Mouse (Mus musculus) kidney, adult 2 months (tissue): ENCODE measurements at regions not wholly inside any gene's neighbourhood (a gene's known extent, or its start where the extent isn't known, plus 50 kb on each side); places are given as distances from the start of the nearest gene placed in this dataset.
A peak's percentile ranks its signal among the peaks of the same experiment; 100 is the strongest.
"Not testable (repeated sequence)": the region's sequence is repeated elsewhere in the genome, so short reads cannot be mapped to it uniquely, and the experiment has no call there.

Experiments used
- DNase-seq: peaks from one replicate; pipeline ENCODE4 v3.0.0; 2021
- H3K27ac ChIP-seq: fragments of 200-500 bp; 2 replicates; pipeline ENCODE4 v1.5.1; 2012; ENCODE audit warnings: low read depth, low read length, control low read depth, inconsistent platforms; ENCODE audit not compliant: insufficient read depth
- H3K27me3 ChIP-seq: fragments of 200-500 bp; replicated peaks from 2 replicates; pipeline ENCODE4 v1.6.1; 2012; ENCODE audit warnings: mild to moderate bottlenecking, moderate library complexity, low read length, inconsistent platforms; ENCODE audit not compliant: control insufficient read depth, insufficient read depth
- H3K36me3 ChIP-seq: fragments of 200-500 bp; 2 replicates; pipeline ENCODE4 v1.6.1; 2012; ENCODE audit warnings: mild to moderate bottlenecking, moderate library complexity, low read length, inconsistent platforms; ENCODE audit not compliant: control insufficient read depth, insufficient read depth
- H3K4me1 ChIP-seq: fragments of 200-500 bp; 2 replicates; pipeline ENCODE4 v1.6.1; 2011; ENCODE audit warnings: low read length; ENCODE audit not compliant: control insufficient read depth, insufficient read depth
- H3K4me3 ChIP-seq: fragments of 200-500 bp; 2 replicates; pipeline ENCODE4 v1.5.1; 2011; ENCODE audit warnings: mild to moderate bottlenecking, low read depth, low read length, control low read depth; ENCODE audit not compliant: insufficient read depth
- CTCF ChIP-seq: fragments of 200-500 bp; conservative IDR thresholded peaks from 2 replicates; pipeline ENCODE4 v1.5.1; 2011; ENCODE audit warnings: low read depth, mild to moderate bottlenecking, control low read depth, low read length, moderate library complexity, mixed read lengths; ENCODE audit not compliant: insufficient read depth, insufficient read length
- POLR2A ChIP-seq: fragments of 200-500 bp; IDR thresholded peaks from one replicate; pipeline ENCODE4 v1.6.1; 2011; ENCODE audit warnings: low read depth, low read length, control low read depth
- WGBS: fragments of 180-500 bp; shearing (Covaris S2); methylation state at CpG from one replicate; pipeline ENCODE4 v1.1.7; 2018; 5-methylcytosine and 5-hydroxymethylcytosine counted together

- Histone ChIP-seq H3K27me3 (no peaks in the 10 kb centered on the region), H3K36me3 (no peaks in the 10 kb centered on the region), H3K4me1 (peaks cover 10% of the 10 kb centered on the region), H3K27ac (no peak overlapping the region), H3K4me3 (no peak overlapping the region)
- TF ChIP-seq POLR2A (no peak), CTCF (no peak)
- 79% methylated on average over 1 of the region's 1 CpGs for whole genome bisulfite sequencing
- DNase-seq = no peak
Measured at GRCm38 (mm10) chr11:16594832-16595231, 86.5 kb upstream of the Sec61g start.

GRCm38 (mm10) chr11:16597038-16597830, 89.0 kb upstream of the Sec61g start:
- 0 out of 2 replicates have a peak, but pooled peaks cover under 1% of the 10 kb centered on the region for H3K4me1 ChIP-seq
- WGBS = 88% methylated on average over 6 of the region's 6 CpGs
- no peaks in the 10 kb centered on the region for H3K27me3 ChIP-seq
- H3K4me3 ChIP-seq = no peak overlapping the region
- no peaks in the 10 kb centered on the region for H3K36me3 ChIP-seq
- peak; percentile 4 for DNase-seq
- no peak overlapping the region for H3K27ac ChIP-seq
- TF ChIP-seq CTCF = no peak
- TF ChIP-seq POLR2A = no peak

DNA sequence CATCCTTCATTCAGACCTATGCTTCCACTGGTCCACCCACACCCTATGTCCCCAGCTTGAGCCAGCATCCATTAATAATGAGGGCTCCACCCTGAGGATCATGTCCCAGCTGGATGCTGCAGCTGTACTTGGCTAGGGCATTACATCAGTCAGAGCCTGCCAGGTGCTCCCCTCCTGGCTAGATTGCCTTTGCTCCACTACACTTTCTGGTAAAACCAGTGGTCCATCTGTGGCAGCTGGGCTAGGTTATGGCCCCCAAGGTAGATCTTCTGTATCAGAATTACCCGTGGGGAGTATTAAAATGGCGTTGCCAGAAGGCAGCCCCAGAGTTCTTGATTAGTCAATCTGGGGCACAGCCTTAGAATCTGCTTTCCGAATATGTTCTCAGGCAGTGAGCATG, 94.7 kb upstream of the Sec61g start:
- TF ChIP-seq POLR2A = no peak
- TF ChIP-seq CTCF = no peak
- H3K27me3 ChIP-seq = no peaks in the 10 kb centered on the region
- 93% methylated on average over 3 of the region's 3 CpGs for WGBS
- H3K4me3 ChIP-seq = no peak overlapping the region
- DNase-seq = no peak
- H3K4me1 ChIP-seq = no peaks in the 10 kb centered on the region
- H3K27ac ChIP-seq = no peak overlapping the region
- no peaks in the 10 kb centered on the region for H3K36me3 ChIP-seq

DNA sequence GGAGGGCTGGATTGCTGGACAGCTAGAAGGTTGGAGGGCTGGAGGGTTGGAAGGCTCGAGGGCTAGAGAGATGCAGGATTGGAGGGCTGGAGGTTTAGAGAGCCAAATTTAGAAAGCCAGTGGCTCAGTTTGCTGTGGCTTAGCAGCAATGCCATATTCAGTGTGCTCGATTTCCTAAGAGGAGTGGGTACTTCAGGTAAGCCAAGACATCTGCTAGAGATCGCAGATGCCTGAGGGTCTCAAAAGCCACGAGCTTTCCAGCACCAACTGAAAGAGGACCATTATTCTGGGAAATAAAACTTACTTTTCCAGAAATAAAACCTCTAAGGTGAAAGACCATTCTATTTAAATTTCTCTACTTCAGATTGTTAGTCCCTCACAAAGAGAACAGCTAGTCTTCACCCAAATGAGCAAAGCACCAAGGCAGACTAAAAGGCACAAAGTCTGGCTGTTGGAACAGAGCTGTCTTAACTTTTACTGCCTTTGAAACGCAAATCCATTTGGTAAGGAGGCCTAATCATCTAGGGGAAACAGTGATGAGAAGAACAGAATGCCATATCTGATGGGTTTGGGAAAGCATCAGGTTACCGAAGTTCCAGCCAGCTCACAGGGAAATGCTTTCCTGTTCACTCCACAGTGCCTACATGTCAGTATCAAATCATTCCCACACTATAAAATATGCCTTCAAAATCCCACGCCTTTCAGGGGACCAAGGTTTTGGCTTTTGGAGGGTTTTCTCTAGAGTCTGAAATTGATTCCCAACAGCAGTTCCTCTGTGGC, 98.3 kb upstream of the Sec61g start:
- no peak for TF ChIP-seq CTCF
- TF ChIP-seq POLR2A = no peak
- no peak overlapping the region for H3K27ac ChIP-seq
- WGBS = 65% methylated on average over 7 of the region's 7 CpGs

GRCm38 (mm10) chr11:16607900-16608422, 99.7 kb upstream of the Sec61g start:
- H3K27me3 ChIP-seq, H3K27ac ChIP-seq, H3K36me3 ChIP-seq, H3K4me3 ChIP-seq, H3K4me1 ChIP-seq: not testable (repeated sequence)
- 81% methylated on average over 3 of the region's 3 CpGs for WGBS
- DNase-seq = peak; percentile 9

More for the DNA sequence above, 98.3 kb upstream of the Sec61g start:
- no peaks in the 10 kb centered on the region for H3K4me1 ChIP-seq
- no peak for DNase-seq
- no peak overlapping the region for H3K4me3 ChIP-seq
- H3K36me3 ChIP-seq = no peaks in the 10 kb centered on the region
- no peaks in the 10 kb centered on the region for H3K27me3 ChIP-seq

- no peak overlapping the region for H3K27ac ChIP-seq
- no peak overlapping the region for H3K4me3 ChIP-seq
- DNase-seq = no peak
- WGBS = 59% methylated on average over 2 of the region's 2 CpGs
- H3K27me3 ChIP-seq = no peaks in the 10 kb centered on the region
- no peaks in the 10 kb centered on the region for H3K36me3 ChIP-seq
- no peaks in the 10 kb centered on the region for H3K4me1 ChIP-seq
- TF ChIP-seq CTCF (no peak), POLR2A (no peak)
Measured at GRCm38 (mm10) chr11:16611741-16612140, 103.5 kb upstream of the Sec61g start.

DNA sequence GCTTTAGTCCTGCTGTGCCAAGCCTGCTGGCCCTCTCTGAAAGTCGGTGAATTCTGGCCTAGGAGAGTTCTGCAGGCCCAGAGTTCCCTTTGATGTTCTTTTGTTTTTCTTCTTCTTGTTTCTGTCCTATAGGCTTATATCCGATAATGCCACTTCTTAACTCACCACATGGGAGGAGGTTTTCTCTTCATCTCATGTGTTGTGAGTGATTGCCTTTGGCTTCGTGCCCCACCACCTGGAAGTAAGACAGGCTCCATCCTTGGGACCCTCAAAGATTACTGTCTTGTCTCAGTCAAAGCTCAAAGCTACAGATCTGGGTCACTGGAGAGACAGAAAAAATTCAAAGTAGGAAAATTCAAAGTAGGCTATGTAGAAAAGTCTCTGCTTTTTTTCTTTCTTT, 104.2 kb upstream of the Sec61g start:
- no peak overlapping the region for H3K4me3 ChIP-seq
- WGBS = 79% methylated on average over 3 of the region's 3 CpGs
- H3K27me3 ChIP-seq = no peaks in the 10 kb centered on the region
- TF ChIP-seq POLR2A (no peak), CTCF (no peak)
- DNase-seq = no peak
- H3K27ac ChIP-seq = no peak overlapping the region
- H3K36me3 ChIP-seq = no peaks in the 10 kb centered on the region
- no peaks in the 10 kb centered on the region for H3K4me1 ChIP-seq
